Mouse (Mus musculus) neural tube, embryonic 11.5 days (tissue): ENCODE measurements around the gene Ntn4. TPM values are rescaled to one million over a fixed set of nuclear protein-coding genes. Genes with fewer than 3 reads are reported as not detected.

Experiments
- ATAC-seq: fragments of 200-750 bp; cut with Nextera tagmentation; 2 replicates; pipeline ENCODE4 v1.8.0; 2017; ENCODE audit warnings: moderate number of reproducible peaks, mild to moderate bottlenecking, moderate TSS enrichment, moderate library complexity; ENCODE audit not compliant: insufficient read depth, low FRiP score, low TSS enrichment
- DNase-seq: peaks from one replicate; pipeline ENCODE4 v3.0.0-alpha.2; 2015; ENCODE audit warnings: low spot score
- H3K27ac ChIP-seq: fragments of 300-500 bp; sonication (generic); 2 replicates; pipeline ENCODE4 v1.5.1; 2014; ENCODE audit warnings: low read depth, mild to moderate bottlenecking, low read length
- H3K27me3 ChIP-seq: fragments of 300-500 bp; sonication (generic); 2 replicates; pipeline ENCODE4 v1.6.1; 2014; ENCODE audit warnings: mild to moderate bottlenecking, low read length, mixed read lengths; ENCODE audit not compliant: control insufficient read depth, insufficient read depth
- H3K36me3 ChIP-seq: fragments of 300-500 bp; sonication (generic); 2 replicates; pipeline ENCODE4 v1.6.1; 2014; ENCODE audit warnings: mild to moderate bottlenecking, low read length, moderate library complexity, mixed read lengths; ENCODE audit not compliant: control insufficient read depth, insufficient read depth
- H3K4me1 ChIP-seq: fragments of 300-500 bp; sonication (generic); 2 replicates; pipeline ENCODE4 v1.6.1; 2014; ENCODE audit warnings: low read length, mixed read lengths; ENCODE audit not compliant: control insufficient read depth, insufficient read depth
- H3K4me2 ChIP-seq: fragments of 300-500 bp; sonication (generic); 2 replicates; pipeline ENCODE4 v1.6.1; 2014; ENCODE audit warnings: low read depth, mild to moderate bottlenecking, moderate library complexity
- H3K4me3 ChIP-seq: fragments of 300-500 bp; sonication (generic); 2 replicates; pipeline ENCODE4 v1.5.1; 2014; ENCODE audit warnings: low read depth, low read length
- H3K9ac ChIP-seq: fragments of 300-500 bp; sonication (generic); 2 replicates; pipeline ENCODE4 v1.6.1; 2014; ENCODE audit warnings: mild to moderate bottlenecking, low read length
- H3K9me3 ChIP-seq: fragments of 300-500 bp; sonication (generic); 2 replicates; pipeline ENCODE4 v1.6.1; 2016; ENCODE audit warnings: low read length; ENCODE audit not compliant: control insufficient read depth
- WGBS: fragments of 180-500 bp; shearing (Covaris S2); extraction: QIAGEN DNeasy Blood & Tissue Kit; methylation state at CpG from one replicate; pipeline ENCODE4 v1.1.7; 2014; 5-methylcytosine and 5-hydroxymethylcytosine counted together
- polyA plus RNA-seq: library from polyadenylated mRNA; unstranded; fragments of >200 nt; fragmentation: Nextera tagmentation; extraction: Ambion mirVana; gene quantifications from 2 replicates; pipeline ENCODE4 v1.2.1, GENCODE M21; 2014

Ntn4 gene
- polyA plus RNA-seq, 1 experiment from 2014 or later, result 1.9 TPM

DNA sequence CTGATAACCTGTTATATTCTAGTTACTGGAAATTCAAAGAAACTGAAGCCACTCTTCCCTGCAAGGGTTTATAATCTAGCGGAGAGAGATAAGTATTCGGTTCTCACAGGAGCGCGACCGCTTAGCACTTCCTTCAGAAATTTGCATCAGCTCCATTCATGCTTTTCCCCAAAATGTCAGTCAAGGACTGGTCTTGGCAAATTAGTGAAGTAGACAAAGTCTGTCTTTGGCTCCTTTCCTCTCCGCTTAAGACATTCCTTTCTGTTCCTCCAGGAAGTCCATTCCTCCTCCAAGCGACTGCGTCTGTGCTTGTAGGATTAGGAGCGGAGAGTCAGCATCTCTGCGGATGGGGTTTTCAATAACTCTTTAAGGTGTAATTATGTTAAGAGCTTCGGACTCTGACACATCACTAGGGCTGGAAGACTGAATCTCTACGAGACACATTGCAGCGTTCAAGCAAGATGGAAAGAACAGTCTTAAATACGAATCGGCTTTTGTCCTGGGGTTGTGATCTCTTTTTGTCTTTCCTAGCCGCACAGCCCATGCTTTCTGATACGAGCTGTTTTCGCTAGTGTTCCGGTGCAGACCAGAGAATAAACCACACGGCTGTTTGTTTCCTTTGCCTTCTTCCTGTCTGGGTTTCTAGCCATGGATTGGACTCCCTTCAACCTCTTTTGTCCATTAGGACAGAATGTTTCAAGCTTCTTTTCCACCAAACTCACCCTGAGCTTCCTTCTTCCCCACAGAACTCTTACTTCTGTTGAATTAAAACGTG, 60.3 kb downstream of the Ntn4 start:
- no peak overlapping the region for H3K4me2 ChIP-seq
- H3K9me3 ChIP-seq, result no peaks in the 10 kb centered on the region
- H3K4me3 ChIP-seq, result no peak overlapping the region
- no peak overlapping the region for H3K9ac ChIP-seq
- WGBS, result 89% methylated on average over 21 of the region's 21 CpGs
- H3K36me3 ChIP-seq, result no peaks in the 10 kb centered on the region
- DNase-seq (no peak), ATAC-seq (no peak)
- no peak overlapping the region for H3K27ac ChIP-seq
- no peaks in the 10 kb centered on the region for H3K4me1 ChIP-seq
- no peaks in the 10 kb centered on the region for H3K27me3 ChIP-seq

DNA sequence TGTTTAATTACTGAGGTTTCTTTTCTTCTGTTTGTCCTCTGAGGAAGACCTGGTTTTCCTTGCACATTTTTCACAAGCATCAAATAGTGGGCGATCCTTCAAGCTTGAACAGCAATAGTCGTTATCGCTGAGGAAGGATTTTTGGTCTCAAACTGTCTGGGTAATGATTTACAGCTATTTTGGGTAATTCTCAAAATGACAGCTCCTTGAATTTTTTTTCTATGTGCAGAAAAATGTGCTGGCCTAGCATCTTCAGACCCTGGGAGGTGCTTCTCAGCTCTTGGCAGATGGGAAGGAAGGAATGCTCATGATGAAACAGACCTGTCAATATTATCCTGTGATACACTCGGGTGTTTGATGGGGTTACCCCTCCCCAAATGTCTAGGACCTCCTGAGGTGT, 63.5 kb downstream of the Ntn4 start:
- 90% methylated on average over 4 of the region's 4 CpGs for WGBS
- Histone ChIP-seq H3K27ac (no peak overlapping the region), H3K9ac (no peak overlapping the region), H3K9me3 (no peaks in the 10 kb centered on the region), H3K27me3 (no peaks in the 10 kb centered on the region), H3K4me2 (no peak overlapping the region), H3K36me3 (no peaks in the 10 kb centered on the region), H3K4me1 (no peaks in the 10 kb centered on the region), H3K4me3 (no peak overlapping the region)
- ATAC-seq, result no peak
- no peak for DNase-seq

DNA sequence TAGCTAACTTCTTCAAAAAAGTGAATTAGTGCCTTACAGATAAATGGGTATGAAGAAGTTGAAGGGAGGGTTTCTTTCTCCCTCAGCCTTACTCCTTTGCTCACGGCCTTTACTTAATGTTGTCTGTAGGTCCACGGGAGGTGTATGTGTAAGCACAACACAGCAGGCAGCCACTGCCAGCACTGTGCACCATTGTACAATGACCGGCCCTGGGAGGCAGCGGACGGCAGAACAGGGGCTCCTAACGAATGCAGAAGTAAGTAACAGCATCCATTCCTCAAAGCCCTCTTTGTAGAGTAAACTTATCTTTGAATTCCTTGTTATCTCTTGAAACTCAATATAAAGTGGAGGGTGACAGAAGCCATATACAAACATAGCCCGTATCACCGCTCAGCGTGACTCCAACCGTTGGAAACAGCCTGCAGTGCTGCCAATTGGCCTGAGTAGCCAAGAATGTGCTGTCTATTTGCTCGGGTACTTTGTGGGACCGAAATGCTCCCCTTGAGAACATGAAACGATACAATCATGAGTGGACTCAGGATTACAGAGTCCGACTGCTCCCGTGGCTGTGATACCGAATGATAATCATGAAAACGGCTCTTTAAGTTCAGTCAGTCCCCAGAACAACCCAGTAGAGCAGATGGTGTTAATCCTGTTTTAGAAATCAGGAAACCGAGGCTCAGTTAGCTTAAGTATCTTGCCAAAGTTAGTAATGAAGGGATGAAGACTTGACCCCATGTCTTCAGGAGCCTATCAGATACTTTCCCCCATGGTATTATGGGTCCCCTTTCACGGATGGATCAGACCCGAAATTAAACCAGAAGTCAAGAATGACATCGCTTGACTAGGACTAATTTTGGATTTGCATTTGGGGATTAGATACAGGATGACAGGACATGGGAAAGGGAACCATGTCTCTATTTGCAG, 66.9 kb downstream of the Ntn4 start:
- H3K4me3 ChIP-seq, result no peak overlapping the region
- H3K9ac ChIP-seq, result no peak overlapping the region
- no peaks in the 10 kb centered on the region for H3K9me3 ChIP-seq
- DNase-seq (no peak), ATAC-seq (no peak)
- H3K4me1 ChIP-seq, result no peaks in the 10 kb centered on the region
- peaks cover 8% of the 10 kb centered on the region; the same call in 1 of the 2 replicates for H3K36me3 ChIP-seq
- no peak overlapping the region for H3K4me2 ChIP-seq
- 71% methylated on average over 21 of the region's 21 CpGs for WGBS
- H3K27me3 ChIP-seq, result no peaks in the 10 kb centered on the region
- H3K27ac ChIP-seq, result no peak overlapping the region

DNA sequence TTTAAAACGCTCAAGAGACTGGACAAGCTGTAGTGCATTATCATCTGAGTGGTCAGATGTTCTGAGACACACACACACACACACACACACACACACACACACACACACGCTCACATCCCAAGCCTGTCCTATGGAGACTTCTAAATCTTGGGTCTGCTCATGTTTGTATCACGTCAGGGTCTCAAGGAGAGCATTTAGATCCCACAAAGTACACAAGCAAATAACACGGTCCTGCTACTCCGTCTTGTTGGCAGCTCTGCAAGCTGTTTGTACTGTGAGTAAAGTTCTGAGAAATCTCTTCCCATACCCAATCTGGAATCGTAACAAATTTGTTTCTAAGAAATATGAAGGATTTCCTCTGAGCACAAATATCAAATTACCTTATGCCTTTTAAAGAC, 67.6 kb downstream of the Ntn4 start:
- 86% methylated on average over 6 of the region's 6 CpGs for WGBS
- no peak overlapping the region for H3K9ac ChIP-seq
- H3K4me1 ChIP-seq, result no peaks in the 10 kb centered on the region
- H3K27ac ChIP-seq, result no peak overlapping the region
- H3K4me2 ChIP-seq, result no peak overlapping the region
- ATAC-seq (no peak), DNase-seq (no peak)
- no peaks in the 10 kb centered on the region for H3K27me3 ChIP-seq
- H3K4me3 ChIP-seq, result no peak overlapping the region
- peaks cover 8% of the 10 kb centered on the region; the same call in 1 of the 2 replicates for H3K36me3 ChIP-seq
- no peaks in the 10 kb centered on the region for H3K9me3 ChIP-seq

DNA sequence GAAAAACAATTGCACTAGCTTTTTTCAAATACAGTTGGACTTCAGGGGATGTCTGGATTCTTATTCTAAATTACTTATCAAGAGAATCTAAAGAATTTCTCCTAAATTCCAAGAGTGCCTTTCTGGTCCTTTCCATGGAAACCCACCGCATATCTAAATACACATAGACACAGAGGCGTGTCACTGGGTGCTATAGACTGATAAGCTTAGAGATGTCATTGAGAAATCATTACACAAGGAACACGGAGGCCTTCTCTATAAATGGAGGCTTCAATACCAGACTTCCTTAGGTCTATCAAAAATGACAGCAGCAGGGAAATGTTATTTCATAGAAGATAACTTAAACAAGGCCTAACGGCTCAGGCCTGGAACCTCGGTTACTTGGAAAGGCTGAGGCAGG, 68.0 kb downstream of the Ntn4 start:
- Histone ChIP-seq H3K9ac (no peak overlapping the region), H3K27ac (no peak overlapping the region), H3K4me2 (no peak overlapping the region), H3K36me3 (peaks cover 8% of the 10 kb centered on the region; the same call in 1 of the 2 replicates), H3K9me3 (no peaks in the 10 kb centered on the region), H3K4me3 (no peak overlapping the region), H3K4me1 (no peaks in the 10 kb centered on the region), H3K27me3 (no peaks in the 10 kb centered on the region)
- no peak for DNase-seq
- ATAC-seq, result no peak
- WGBS, result 89% methylated on average over 5 of the region's 5 CpGs

DNA sequence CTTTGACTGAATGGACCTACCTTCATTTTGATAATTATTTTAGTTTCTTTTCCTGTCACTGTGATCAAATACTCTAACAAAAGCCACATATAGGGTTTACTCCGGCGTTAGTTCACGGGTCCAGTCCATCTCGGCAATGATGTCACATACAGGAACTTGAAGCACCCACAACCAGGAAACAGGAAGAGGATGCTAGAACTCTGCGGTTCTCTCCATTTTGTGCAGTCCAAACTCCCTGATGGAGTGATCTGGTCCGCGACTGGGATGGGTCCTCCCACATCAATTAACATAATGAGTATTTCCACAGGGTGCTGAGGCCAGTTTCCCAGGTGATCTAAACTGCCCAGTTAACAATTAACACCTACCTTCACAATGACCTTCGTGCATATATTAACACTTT, 69.1 kb downstream of the Ntn4 start:
- Histone ChIP-seq H3K36me3 (peaks cover 8% of the 10 kb centered on the region; the same call in 1 of the 2 replicates), H3K9ac (no peak overlapping the region), H3K4me3 (no peak overlapping the region), H3K27me3 (no peaks in the 10 kb centered on the region), H3K4me1 (no peaks in the 10 kb centered on the region), H3K4me2 (no peak overlapping the region), H3K27ac (no peak overlapping the region), H3K9me3 (no peaks in the 10 kb centered on the region)
- ATAC-seq, result no peak
- DNase-seq, result no peak
- WGBS, result 88% methylated on average over 8 of the region's 8 CpGs

DNA sequence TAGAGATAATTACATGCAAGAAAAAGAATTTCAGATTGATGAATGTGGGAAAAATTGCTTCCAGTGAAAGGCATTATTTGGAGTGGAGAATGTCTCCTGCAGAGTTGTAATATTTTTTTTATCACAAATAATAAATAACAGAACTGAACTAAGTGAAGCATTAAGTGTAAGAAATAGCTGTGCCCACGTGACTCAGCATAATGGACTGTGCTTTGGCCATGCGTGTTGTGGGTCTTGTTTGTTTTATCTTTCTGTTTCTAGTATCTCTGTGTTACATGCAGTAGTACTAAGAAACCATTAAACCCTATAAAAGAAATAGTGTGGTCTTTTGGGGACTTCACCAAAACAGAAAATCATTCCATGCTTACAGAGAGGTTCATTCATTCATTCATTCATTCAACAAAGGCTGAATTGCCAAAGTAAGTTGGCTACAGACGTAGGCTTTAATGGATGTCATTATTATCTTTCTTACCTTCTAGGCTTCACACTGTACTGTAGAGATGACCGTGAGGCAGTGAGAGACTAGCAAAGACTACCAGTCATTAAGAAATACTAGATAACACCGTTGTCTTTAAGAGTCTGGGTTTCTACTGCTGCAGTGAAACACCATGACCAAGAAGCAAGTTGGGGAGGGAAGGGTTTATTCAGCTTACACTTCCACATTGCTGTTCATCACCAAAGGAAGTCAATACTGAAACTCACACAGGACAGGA, 81.3 kb downstream of the Ntn4 start:
- Histone ChIP-seq H3K36me3 (no peaks in the 10 kb centered on the region), H3K9me3 (no peaks in the 10 kb centered on the region), H3K4me2 (no peak overlapping the region), H3K27me3 (no peaks in the 10 kb centered on the region), H3K9ac (no peak overlapping the region), H3K4me1 (peaks cover 8% of the 10 kb centered on the region), H3K4me3 (no peak overlapping the region), H3K27ac (no peak overlapping the region)
- ATAC-seq (no peak), DNase-seq (no peak)
- 84% methylated on average over 5 of the region's 5 CpGs for WGBS

DNA sequence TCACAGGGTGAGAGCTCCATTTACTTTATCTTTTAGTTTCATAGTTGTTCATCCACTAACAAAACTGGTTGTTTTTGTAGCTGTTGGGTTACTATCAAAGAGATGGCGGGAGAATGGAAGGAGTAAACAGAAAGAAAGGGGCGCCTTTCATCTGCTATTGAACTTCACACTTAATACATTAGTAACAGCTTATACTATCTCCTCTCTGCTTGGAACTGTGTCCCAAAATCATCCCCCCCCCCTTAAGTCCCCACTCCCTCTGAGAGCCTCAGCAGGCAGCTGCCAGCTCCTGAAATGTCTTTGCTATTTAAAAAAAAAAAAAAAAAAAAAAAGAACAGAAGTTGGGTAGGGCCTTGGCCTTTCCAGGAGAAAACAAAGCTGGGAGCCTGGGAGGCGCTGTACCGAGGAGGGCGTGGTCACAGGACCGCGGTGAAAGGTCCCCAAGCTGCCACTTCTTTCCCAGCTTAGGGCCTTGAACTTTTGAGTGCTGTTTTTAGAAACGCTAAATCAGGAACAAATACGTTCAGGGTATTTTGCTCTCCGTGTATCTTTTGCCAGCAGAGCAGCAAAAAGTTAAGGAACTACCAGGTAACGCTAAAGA, 83.6 kb downstream of the Ntn4 start:
- H3K27ac ChIP-seq, result no peak overlapping the region
- no peaks in the 10 kb centered on the region for H3K27me3 ChIP-seq
- H3K9me3 ChIP-seq, result no peaks in the 10 kb centered on the region
- no peak for DNase-seq
- H3K4me1 ChIP-seq, result peaks cover 8% of the 10 kb centered on the region
- no peak overlapping the region for H3K4me3 ChIP-seq
- WGBS, result 10% methylated on average over 11 of the region's 11 CpGs
- ATAC-seq, result no peak
- H3K9ac ChIP-seq, result no peak overlapping the region
- no peaks in the 10 kb centered on the region for H3K36me3 ChIP-seq
- no peak overlapping the region for H3K4me2 ChIP-seq
